Mouse (Mus musculus): Measurements from ENCODE around the gene Zfp534. TPM values are rescaled to one million over a fixed set of nuclear protein-coding genes. Genes with fewer than 3 reads are reported as not detected.
"Not testable (repeated sequence)": the region's sequence is repeated elsewhere in the genome, so short reads cannot be mapped to it uniquely, and the experiment has no call there.

The Zfp534 gene
- polyA plus RNA-seq (2015; fragmentation: Nextera tagmentation; extraction: Ambion mirVana): not detected in 2 replicates

DNA sequence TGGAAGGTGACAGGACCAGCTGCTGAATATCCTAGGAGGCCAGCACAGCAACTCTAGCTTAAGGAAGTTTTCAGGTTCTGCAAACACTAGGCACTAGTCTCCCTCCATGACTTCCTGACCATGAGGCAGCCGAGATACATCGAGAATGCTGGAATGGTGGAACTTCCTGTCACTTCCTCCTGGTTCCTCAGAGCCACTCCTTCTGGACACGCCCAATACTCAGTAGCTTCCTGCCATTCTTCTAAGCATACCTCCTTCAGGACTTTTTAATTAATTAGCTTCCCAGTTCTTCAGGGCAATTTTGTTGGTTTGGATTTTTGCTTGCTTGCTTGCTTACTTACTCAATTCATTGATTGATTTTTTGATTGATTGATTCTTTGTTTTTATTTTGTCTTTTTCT, at the start of gene Zfp534:
Gene Zfp534 (minus strand): TSS at position 101 of the 400 bp plus-strand sequence.
- not testable (repeated sequence) for H3K9ac ChIP-seq; H3K4me3 ChIP-seq; H3K9me3 ChIP-seq (replicated peaks); H3K4me1 ChIP-seq (replicated peaks); ATAC-seq (replicated peaks; ENCODE audit: insufficient number of reproducible peaks, insufficient read depth, low FRiP score, low read depth); H3K36me3 ChIP-seq; H3K27me3 ChIP-seq; H3K4me2 ChIP-seq; H3K27ac ChIP-seq
- 74% methylated on average over 3 of the region's 3 CpGs for WGBS

DNA sequence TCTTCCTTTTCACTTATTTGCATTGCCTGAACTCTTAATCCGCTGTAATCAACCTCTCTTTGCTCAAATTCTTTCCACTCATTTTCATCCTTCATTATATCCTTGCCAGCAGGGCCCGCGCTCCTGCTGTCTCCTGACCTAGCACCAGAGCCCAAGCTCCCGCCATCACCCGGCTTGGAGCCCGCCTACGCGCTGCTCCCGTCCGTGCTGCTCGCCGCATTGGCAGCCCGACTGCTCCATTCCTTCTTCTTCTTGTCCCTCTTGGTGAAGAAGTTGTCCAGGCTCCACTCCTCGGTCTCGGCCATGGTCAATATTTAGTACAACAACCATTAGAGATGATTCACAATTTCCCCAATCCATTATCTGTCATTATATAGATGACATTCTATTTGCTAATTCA, 43.9 kb upstream of the Zfp534 start:
- WGBS: 90% methylated on average over 14 of the region's 15 CpGs
- H3K9ac ChIP-seq; H3K4me1 ChIP-seq (replicated peaks); H3K27me3 ChIP-seq; H3K4me2 ChIP-seq; H3K36me3 ChIP-seq; H3K27ac ChIP-seq; ATAC-seq (replicated peaks; ENCODE audit: insufficient number of reproducible peaks, insufficient read depth, low FRiP score, low read depth); H3K9me3 ChIP-seq (replicated peaks); H3K4me3 ChIP-seq: not testable (repeated sequence)

DNA sequence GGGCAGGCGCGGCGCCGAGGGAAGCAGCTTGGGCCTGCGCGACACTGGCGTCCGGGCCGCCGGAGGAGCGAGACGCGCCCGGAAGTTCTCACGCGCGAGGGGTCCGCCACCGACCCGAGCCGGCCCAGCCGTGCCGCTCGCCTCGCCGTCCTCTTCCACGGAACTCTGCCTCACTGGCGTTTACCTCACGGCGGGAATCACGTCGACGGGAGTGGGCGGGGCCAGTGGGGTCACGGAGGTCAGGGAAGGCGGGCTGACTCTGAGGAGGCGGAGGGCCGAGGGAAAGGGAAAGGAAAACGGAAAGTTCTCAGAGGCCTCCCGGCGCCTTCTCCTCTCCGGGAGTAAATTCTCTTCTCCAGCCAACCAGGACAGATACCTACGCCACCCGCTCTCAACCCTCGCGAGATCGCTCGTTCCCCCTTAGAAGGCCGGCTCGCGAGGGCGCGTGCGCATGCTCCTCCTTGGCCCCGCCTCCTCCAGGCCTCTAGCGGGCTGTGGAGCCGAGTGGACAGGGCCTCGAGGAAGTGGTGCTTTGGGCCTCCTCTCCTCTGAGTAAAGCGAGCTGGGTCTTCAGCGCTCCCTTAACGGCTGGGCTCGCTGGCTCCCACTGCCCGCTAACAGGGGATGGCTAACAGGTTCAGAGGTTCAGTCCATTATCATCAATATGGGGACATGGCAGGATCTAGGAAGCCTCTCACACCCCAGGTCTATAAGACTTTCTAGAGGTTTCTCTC, 36.5 kb upstream of the Zfp534 start:
- not testable (repeated sequence) for ATAC-seq (replicated peaks; ENCODE audit: insufficient number of reproducible peaks, insufficient read depth, low FRiP score, low read depth); H3K36me3 ChIP-seq; H3K27ac ChIP-seq; H3K4me1 ChIP-seq (replicated peaks); H3K9ac ChIP-seq; H3K9me3 ChIP-seq (replicated peaks); H3K27me3 ChIP-seq
- peak overlapping the region; percentile 68 for H3K4me2 ChIP-seq
- peak overlapping the region; percentile 51 for H3K4me3 ChIP-seq
- 26% methylated on average over 63 of the region's 63 CpGs for WGBS

DNA sequence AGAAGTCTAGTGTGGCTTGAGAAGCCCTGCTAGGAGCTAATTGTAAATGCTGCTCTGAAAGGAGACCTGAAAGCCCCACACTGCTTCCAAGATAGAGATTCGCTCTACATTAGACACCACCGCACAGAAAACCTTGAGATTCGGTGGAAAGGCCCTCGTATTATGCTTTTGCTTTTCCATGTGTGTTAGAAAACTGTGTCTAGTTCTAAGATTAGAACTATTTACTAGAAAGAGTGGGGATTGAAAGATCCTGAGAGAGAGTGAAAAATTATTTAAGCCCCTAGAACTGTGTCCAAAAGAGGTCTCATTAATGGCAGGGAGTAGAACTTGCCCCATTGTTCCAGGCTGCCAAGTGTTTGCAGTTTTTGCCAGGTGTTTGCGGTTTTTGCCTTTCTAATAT, 47.1 kb downstream of the Zfp534 start:
- H3K4me1 ChIP-seq (replicated peaks); H3K36me3 ChIP-seq; H3K9me3 ChIP-seq (replicated peaks); ATAC-seq (replicated peaks; ENCODE audit: insufficient number of reproducible peaks, insufficient read depth, low FRiP score, low read depth); H3K27me3 ChIP-seq; H3K9ac ChIP-seq; H3K4me3 ChIP-seq; H3K4me2 ChIP-seq; H3K27ac ChIP-seq: not testable (repeated sequence)
- 79% methylated on average over 5 of the region's 5 CpGs for WGBS

DNA sequence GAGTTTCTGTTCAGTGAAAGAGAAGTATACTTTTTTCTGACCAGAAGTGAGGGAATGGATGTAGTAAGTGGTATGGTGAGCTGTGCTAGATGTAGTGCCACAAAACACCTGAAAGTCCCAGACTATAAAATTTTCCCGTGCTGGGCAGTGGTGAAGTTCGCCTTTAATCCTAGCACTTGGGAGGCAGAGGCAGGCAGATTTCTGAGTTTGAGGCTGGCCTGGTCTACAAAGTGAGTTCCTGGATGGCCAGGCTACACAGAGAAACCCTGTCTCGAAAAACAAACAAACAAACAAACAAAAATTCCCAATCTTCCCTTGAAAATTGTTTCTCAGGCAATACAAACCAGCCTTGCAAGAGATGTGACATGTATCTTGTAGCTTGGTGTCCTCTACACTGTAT, 54.9 kb downstream of the Zfp534 start:
- not testable (repeated sequence) for H3K27ac ChIP-seq; H3K4me1 ChIP-seq (replicated peaks); H3K9ac ChIP-seq; H3K4me2 ChIP-seq; H3K27me3 ChIP-seq; ATAC-seq (replicated peaks; ENCODE audit: insufficient number of reproducible peaks, insufficient read depth, low FRiP score, low read depth); H3K36me3 ChIP-seq; H3K4me3 ChIP-seq; H3K9me3 ChIP-seq (replicated peaks)
- no CpG with 5 or more reads among the region's 3 CpGs for WGBS

DNA sequence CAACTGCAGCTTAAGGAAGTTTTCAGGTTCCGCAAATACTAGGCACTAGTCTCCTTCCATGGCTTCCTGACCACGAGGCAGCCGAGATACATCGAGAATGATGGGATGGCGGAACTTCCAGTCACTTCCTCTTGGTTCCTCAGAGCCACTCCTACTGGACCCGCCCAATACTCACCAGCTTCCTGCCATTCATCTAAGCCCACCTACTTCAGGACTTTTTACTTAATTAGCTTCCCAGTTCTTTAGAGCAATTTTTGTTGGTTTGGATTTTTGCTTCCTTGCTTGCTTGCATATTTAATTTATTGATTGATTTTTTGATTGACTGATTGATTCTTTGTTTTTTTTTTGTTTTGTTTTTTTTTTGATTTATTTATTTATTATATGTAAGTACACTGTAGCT, 59.9 kb downstream of the Zfp534 start, which contains the start of gene Zfp979:
Gene Zfp979 (minus strand): TSS at position 101 of the 400 bp plus-strand sequence.
- not testable (repeated sequence) for H3K27ac ChIP-seq; H3K4me1 ChIP-seq (replicated peaks); H3K4me2 ChIP-seq; H3K4me3 ChIP-seq; H3K27me3 ChIP-seq; H3K36me3 ChIP-seq; ATAC-seq (replicated peaks; ENCODE audit: insufficient number of reproducible peaks, insufficient read depth, low FRiP score, low read depth); H3K9ac ChIP-seq; H3K9me3 ChIP-seq (replicated peaks)
- WGBS: no CpG with 5 or more reads among the region's 6 CpGs

DNA sequence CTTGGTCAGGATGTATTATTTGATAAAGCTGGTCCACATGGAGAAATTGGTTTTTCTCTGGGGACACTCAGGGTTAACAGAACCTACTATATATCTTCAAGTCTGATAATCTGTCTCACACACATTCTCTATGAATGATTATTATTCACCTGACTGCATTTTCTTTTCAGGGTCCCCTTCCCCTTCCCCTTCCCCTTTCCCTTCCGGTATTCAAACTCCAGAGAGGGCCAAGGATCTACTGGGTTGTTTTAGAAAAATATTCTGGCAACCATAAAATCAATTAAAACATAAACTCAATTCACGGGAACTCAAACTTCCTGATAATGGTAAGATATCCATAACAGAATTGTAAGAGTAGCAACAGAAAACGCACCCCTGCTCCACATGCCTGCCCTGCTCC, 60.4 kb downstream of the Zfp534 start:
- WGBS: 39% methylated on average over 2 of the region's 3 CpGs
- not testable (repeated sequence) for H3K9me3 ChIP-seq (replicated peaks); H3K9ac ChIP-seq; H3K4me3 ChIP-seq; H3K36me3 ChIP-seq; H3K27ac ChIP-seq; H3K4me2 ChIP-seq; H3K4me1 ChIP-seq (replicated peaks); H3K27me3 ChIP-seq
- ATAC-seq (replicated peaks; ENCODE audit: insufficient number of reproducible peaks, insufficient read depth, low FRiP score, low read depth): 0 out of 2 replicates have a peak, but pooled peaks have one; percentile 53

DNA sequence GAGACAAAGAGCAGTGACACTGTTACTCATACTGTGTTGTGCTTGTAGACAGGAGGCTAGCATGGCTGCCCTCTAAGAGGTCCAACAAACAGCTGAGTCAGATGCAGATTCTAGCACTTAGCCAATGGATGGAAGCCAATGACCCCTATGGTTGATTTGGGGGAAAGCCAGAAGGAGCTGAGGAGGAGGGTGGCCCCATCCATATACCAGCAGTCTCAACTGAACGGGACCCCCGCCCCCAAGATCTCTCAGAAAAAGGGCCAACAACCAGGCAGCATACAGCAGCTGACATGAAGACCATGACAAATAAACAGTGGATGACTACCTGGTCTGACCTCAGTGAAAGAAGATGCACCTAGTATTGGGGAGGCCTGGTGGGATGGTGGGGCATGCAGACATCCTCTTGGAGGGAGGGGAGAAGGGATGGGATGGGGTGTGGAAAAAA, 68.5 kb downstream of the Zfp534 start:
- not testable (repeated sequence) for H3K4me3 ChIP-seq; H3K9ac ChIP-seq; H3K36me3 ChIP-seq; H3K4me1 ChIP-seq (replicated peaks); H3K9me3 ChIP-seq (replicated peaks); H3K27ac ChIP-seq; H3K27me3 ChIP-seq; H3K4me2 ChIP-seq
- WGBS: no CpG with 5 or more reads among the region's 2 CpGs
- peak; percentile 60 for ATAC-seq (replicated peaks; ENCODE audit: insufficient number of reproducible peaks, insufficient read depth, low FRiP score, low read depth)

Other genes starting within 250 kb of the Zfp534 start
- gene Zfp982, start 210.1 kb downstream of the Zfp534 start, polyA plus RNA-seq (2015; fragmentation: Nextera tagmentation; extraction: Ambion mirVana): 4.8 and 5.5 TPM in 2 replicates
- 0.09 and 0.15 TPM in 2 replicates for gene Gm16503, start 162.3 kb downstream of the Zfp534 start, polyA plus RNA-seq (2015; fragmentation: Nextera tagmentation; extraction: Ambion mirVana)
- gene Zfp985, start 149.3 kb downstream of the Zfp534 start, polyA plus RNA-seq (2015; fragmentation: Nextera tagmentation; extraction: Ambion mirVana): 0.10 and 0.15 TPM in 2 replicates
- gene Zfp979, start 60.0 kb downstream of the Zfp534 start, polyA plus RNA-seq (2015; fragmentation: Nextera tagmentation; extraction: Ambion mirVana): 2.6 and 3.6 TPM in 2 replicates
- 8.4 and 9.0 TPM in 2 replicates for gene Zfp984, start 107.2 kb upstream of the Zfp534 start, polyA plus RNA-seq (2015; fragmentation: Nextera tagmentation; extraction: Ambion mirVana)
- 3.4 and 4.0 TPM in 2 replicates for gene Zfp933, start 145.8 kb upstream of the Zfp534 start, polyA plus RNA-seq (2015; fragmentation: Nextera tagmentation; extraction: Ambion mirVana)
- gene Miip, start 166.3 kb upstream of the Zfp534 start, polyA plus RNA-seq (2015; fragmentation: Nextera tagmentation; extraction: Ambion mirVana): 24.1 and 33.0 TPM in 2 replicates
- 10.0 and 10.2 TPM in 2 replicates for gene Fv1, start 166.4 kb upstream of the Zfp534 start, polyA plus RNA-seq (2015; fragmentation: Nextera tagmentation; extraction: Ambion mirVana)
- gene Mfn2, start 202.2 kb upstream of the Zfp534 start, polyA plus RNA-seq (2015; fragmentation: Nextera tagmentation; extraction: Ambion mirVana): 141 and 144 TPM in 2 replicates
- 52.1 and 60.0 TPM in 2 replicates for gene Plod1, start 234.2 kb upstream of the Zfp534 start, polyA plus RNA-seq (2015; fragmentation: Nextera tagmentation; extraction: Ambion mirVana)
- 12.1 and 17.6 TPM in 2 replicates for gene 2510039O18Rik, start 238.3 kb upstream of the Zfp534 start, polyA plus RNA-seq (2015; fragmentation: Nextera tagmentation; extraction: Ambion mirVana)

Measured in heart, embryonic 15.5 days (tissue).